Mouse (Mus musculus): ENCODE measurements at regions not wholly inside any gene's neighbourhood (a gene's known extent, or its start where the extent isn't known, plus 50 kb on each side); places are given as distances from the start of the nearest gene placed in this dataset.

GRCm38 (mm10) chr4:70952671-70953070, 417.9 kb upstream of the Megf9 start:
- DNase-seq (ENCODE audit: low spot score in 2 of 2): peak in 1 of 2 experiments; percentile 31

- no peak for DNase-seq (ENCODE audit: low spot score in 2 of 2)
Measured at GRCm38 (mm10) chr4:70940146-70940545, 405.4 kb upstream of the Megf9 start.

GRCm38 (mm10) chr4:70934140-70934539, 399.3 kb upstream of the Megf9 start:
- no peak for DNase-seq (ENCODE audit: low spot score in 2 of 2)

- DNase-seq (ENCODE audit: low spot score in 2 of 2): no peak
Measured at GRCm38 (mm10) chr4:70921972-70922692, 387.3 kb upstream of the Megf9 start.

- no peak for DNase-seq (ENCODE audit: low spot score in 2 of 2)
Measured at GRCm38 (mm10) chr4:70914566-70914965, 379.8 kb upstream of the Megf9 start.

GRCm38 (mm10) chr4:70906771-70907749, 372.3 kb upstream of the Megf9 start:
- no peak for DNase-seq (ENCODE audit: low spot score in 2 of 2)
